Mouse (Mus musculus): ENCODE data around the gene Fev. TPM values are rescaled to one million over a fixed set of nuclear protein-coding genes. Genes with fewer than 3 reads are reported as not detected.

The Fev gene
- not detected in 2 replicates for polyA plus RNA-seq (2011; ENCODE audit: insufficient read depth, insufficient read length, low read depth, missing spikeins)

- Histone ChIP-seq H3K4me1 (ENCODE audit: control insufficient read depth, insufficient read depth, low read length) (no peaks in the 10 kb centered on the region), H3K9ac (ENCODE audit: low read depth, poor library complexity, severe bottlenecking) (no peak within 1 kb of the TSS), H3K36me3 (ENCODE audit: control insufficient read depth, insufficient read depth, low read length, poor library complexity, severe bottlenecking) (no peaks in the 10 kb centered on the region), H3K27me3 (ENCODE audit: control insufficient read depth, insufficient read depth, low read length, poor library complexity, severe bottlenecking) (peaks cover 28% of the 10 kb centered on the region), H3K4me3 (ENCODE audit: low read depth, low read length) (peak within 1 kb of the TSS; percentile 48), H3K9me3 (replicated peaks; ENCODE audit: control insufficient read depth, insufficient read depth, low read length, poor library complexity, severe bottlenecking) (no peaks in the 10 kb centered on the region), H3K27ac (ENCODE audit: insufficient read depth, low read length) (no peak within 1 kb of the TSS)
- no peak for TF ChIP-seq POLR2A (IDR thresholded peaks at IDR 0.05; ENCODE audit: insufficient read depth, low read length)
- TF ChIP-seq CTCF (IDR thresholded peaks at IDR 0.05; ENCODE audit: low read depth, low read length) = no peak
- TF ChIP-seq EP300 (IDR thresholded peaks at IDR 0.05; ENCODE audit: insufficient read depth, low read depth, low read length) = no peak
Observed at GRCm38 (mm10) chr1:74885369-74886042, at the start of gene Fev. TSS of gene Fev (minus strand) at chr1:74885419.

GRCm38 (mm10) chr1:74927621-74928296 is 42.5 kb upstream of the Fev start:
- H3K27ac ChIP-seq (ENCODE audit: insufficient read depth, low read length) = no peak overlapping the region
- no peaks in the 10 kb centered on the region for H3K27me3 ChIP-seq (ENCODE audit: control insufficient read depth, insufficient read depth, low read length, poor library complexity, severe bottlenecking)
- H3K36me3 ChIP-seq (ENCODE audit: control insufficient read depth, insufficient read depth, low read length, poor library complexity, severe bottlenecking) = no peaks in the 10 kb centered on the region
- H3K9ac ChIP-seq (ENCODE audit: low read depth, poor library complexity, severe bottlenecking) = no peak overlapping the region
- no peaks in the 10 kb centered on the region for H3K4me1 ChIP-seq (ENCODE audit: control insufficient read depth, insufficient read depth, low read length)
- H3K9me3 ChIP-seq (replicated peaks; ENCODE audit: control insufficient read depth, insufficient read depth, low read length, poor library complexity, severe bottlenecking) = no peaks in the 10 kb centered on the region
- H3K4me3 ChIP-seq (ENCODE audit: low read depth, low read length) = no peak overlapping the region
- no peak for TF ChIP-seq EP300 (IDR thresholded peaks at IDR 0.05; ENCODE audit: insufficient read depth, low read depth, low read length)
- TF ChIP-seq POLR2A (IDR thresholded peaks at IDR 0.05; ENCODE audit: insufficient read depth, low read length) = no peak
- TF ChIP-seq CTCF (IDR thresholded peaks at IDR 0.05; ENCODE audit: low read depth, low read length) = no peak

- H3K4me3 ChIP-seq (ENCODE audit: low read depth, low read length) = no peak overlapping the region
- TF ChIP-seq POLR2A (IDR thresholded peaks at IDR 0.05; ENCODE audit: insufficient read depth, low read length) (no peak), EP300 (IDR thresholded peaks at IDR 0.05; ENCODE audit: insufficient read depth, low read depth, low read length) (no peak), CTCF (IDR thresholded peaks at IDR 0.05; ENCODE audit: low read depth, low read length) (peak; percentile 81)
- no peaks in the 10 kb centered on the region for H3K36me3 ChIP-seq (ENCODE audit: control insufficient read depth, insufficient read depth, low read length, poor library complexity, severe bottlenecking)
- no peak overlapping the region for H3K27ac ChIP-seq (ENCODE audit: insufficient read depth, low read length)
- H3K4me1 ChIP-seq (ENCODE audit: control insufficient read depth, insufficient read depth, low read length) = no peaks in the 10 kb centered on the region
- H3K27me3 ChIP-seq (ENCODE audit: control insufficient read depth, insufficient read depth, low read length, poor library complexity, severe bottlenecking) = no peaks in the 10 kb centered on the region
- no peak overlapping the region for H3K9ac ChIP-seq (ENCODE audit: low read depth, poor library complexity, severe bottlenecking)
- H3K9me3 ChIP-seq (replicated peaks; ENCODE audit: control insufficient read depth, insufficient read depth, low read length, poor library complexity, severe bottlenecking) = no peaks in the 10 kb centered on the region
Observed at GRCm38 (mm10) chr1:74926721-74927120, 41.5 kb upstream of the Fev start.

- H3K36me3 ChIP-seq (ENCODE audit: control insufficient read depth, insufficient read depth, low read length, poor library complexity, severe bottlenecking) = no peaks in the 10 kb centered on the region
- no peaks in the 10 kb centered on the region for H3K4me1 ChIP-seq (ENCODE audit: control insufficient read depth, insufficient read depth, low read length)
- H3K27ac ChIP-seq (ENCODE audit: insufficient read depth, low read length) = no peak overlapping the region
- no peaks in the 10 kb centered on the region for H3K27me3 ChIP-seq (ENCODE audit: control insufficient read depth, insufficient read depth, low read length, poor library complexity, severe bottlenecking)
- no peak overlapping the region for H3K4me3 ChIP-seq (ENCODE audit: low read depth, low read length)
- no peak overlapping the region for H3K9ac ChIP-seq (ENCODE audit: low read depth, poor library complexity, severe bottlenecking)
- TF ChIP-seq POLR2A (IDR thresholded peaks at IDR 0.05; ENCODE audit: insufficient read depth, low read length) (no peak), EP300 (IDR thresholded peaks at IDR 0.05; ENCODE audit: insufficient read depth, low read depth, low read length) (no peak), CTCF (IDR thresholded peaks at IDR 0.05; ENCODE audit: low read depth, low read length) (peak; percentile 7)
- no peaks in the 10 kb centered on the region for H3K9me3 ChIP-seq (replicated peaks; ENCODE audit: control insufficient read depth, insufficient read depth, low read length, poor library complexity, severe bottlenecking)
Observed at GRCm38 (mm10) chr1:74924464-74924863, 39.2 kb upstream of the Fev start.

GRCm38 (mm10) chr1:74915706-74916105 is 30.5 kb upstream of the Fev start:
- no peak overlapping the region for H3K9ac ChIP-seq (ENCODE audit: low read depth, poor library complexity, severe bottlenecking)
- no peak overlapping the region for H3K4me3 ChIP-seq (ENCODE audit: low read depth, low read length)
- no peak overlapping the region for H3K27ac ChIP-seq (ENCODE audit: insufficient read depth, low read length)
- no peaks in the 10 kb centered on the region for H3K4me1 ChIP-seq (ENCODE audit: control insufficient read depth, insufficient read depth, low read length)
- TF ChIP-seq CTCF (IDR thresholded peaks at IDR 0.05; ENCODE audit: low read depth, low read length) = peak; percentile 86
- TF ChIP-seq EP300 (IDR thresholded peaks at IDR 0.05; ENCODE audit: insufficient read depth, low read depth, low read length) = no peak
- H3K27me3 ChIP-seq (ENCODE audit: control insufficient read depth, insufficient read depth, low read length, poor library complexity, severe bottlenecking) = no peaks in the 10 kb centered on the region
- 0 out of 2 replicates have a peak, but pooled peaks cover 3% of the 10 kb centered on the region for H3K9me3 ChIP-seq (replicated peaks; ENCODE audit: control insufficient read depth, insufficient read depth, low read length, poor library complexity, severe bottlenecking)
- no peaks in the 10 kb centered on the region for H3K36me3 ChIP-seq (ENCODE audit: control insufficient read depth, insufficient read depth, low read length, poor library complexity, severe bottlenecking)

GRCm38 (mm10) chr1:74902191-74902590 is 17.0 kb upstream of the Fev start:
- H3K4me3 ChIP-seq (ENCODE audit: low read depth, low read length) = no peak overlapping the region
- no peak overlapping the region for H3K27ac ChIP-seq (ENCODE audit: insufficient read depth, low read length)
- H3K27me3 ChIP-seq (ENCODE audit: control insufficient read depth, insufficient read depth, low read length, poor library complexity, severe bottlenecking) = peaks cover 4% of the 10 kb centered on the region; the same call in 1 of the 2 replicates
- no peaks in the 10 kb centered on the region for H3K36me3 ChIP-seq (ENCODE audit: control insufficient read depth, insufficient read depth, low read length, poor library complexity, severe bottlenecking)
- TF ChIP-seq POLR2A (IDR thresholded peaks at IDR 0.05; ENCODE audit: insufficient read depth, low read length) (no peak), EP300 (IDR thresholded peaks at IDR 0.05; ENCODE audit: insufficient read depth, low read depth, low read length) (no peak), CTCF (IDR thresholded peaks at IDR 0.05; ENCODE audit: low read depth, low read length) (no peak)
- H3K4me1 ChIP-seq (ENCODE audit: control insufficient read depth, insufficient read depth, low read length) = no peaks in the 10 kb centered on the region
- no peak overlapping the region for H3K9ac ChIP-seq (ENCODE audit: low read depth, poor library complexity, severe bottlenecking)
- no peaks in the 10 kb centered on the region for H3K9me3 ChIP-seq (replicated peaks; ENCODE audit: control insufficient read depth, insufficient read depth, low read length, poor library complexity, severe bottlenecking)

All from ES-Bruce4 (cell line).